Mouse (Mus musculus) CH12.LX (cell line): ENCODE data around the gene Nck2. TPM values are rescaled to one million over a fixed set of nuclear protein-coding genes. Genes with fewer than 3 reads are reported as not detected.

Source experiments
- DNase-seq: peaks from one replicate; pipeline ENCODE4 v3.0.0-alpha.2; 2013; ENCODE audit errors: extremely low read depth
- H3K27ac ChIP-seq: 2 replicates; pipeline ENCODE4 v1.5.1; 2012; ENCODE audit warnings: low read depth, mild to moderate bottlenecking, control low read depth, moderate library complexity; ENCODE audit not compliant: insufficient read depth
- H3K27me3 ChIP-seq: replicated peaks from 2 replicates; pipeline ENCODE3; 2012; ENCODE audit warnings: inconsistent platforms
- H3K36me3 ChIP-seq, 2 experiments: replicated peaks in 1 of 2; 2 replicates each; pipeline versions ENCODE3 to v1.6.1; 2012; ENCODE audit warnings: inconsistent platforms in 1 of 2, low read length in 1 of 2, mild to moderate bottlenecking in 1 of 2, mixed read lengths in 1 of 2, moderate library complexity in 1 of 2; ENCODE audit not compliant: control insufficient read depth in 1 of 2, insufficient read depth in 1 of 2
- H3K4me1 ChIP-seq, 2 experiments: 2 replicates each; pipeline ENCODE4 v1.6.1; 2012; ENCODE audit warnings: inconsistent platforms in 1 of 2, moderate library complexity in 1 of 2; ENCODE audit not compliant: insufficient read depth in 2 of 2, control insufficient read depth in 1 of 2
- H3K4me2 ChIP-seq: 2 replicates; pipeline ENCODE4 v1.6.1; 2012; ENCODE audit warnings: low read depth, mild to moderate bottlenecking, control low read depth; ENCODE audit not compliant: poor library complexity, insufficient read depth, severe bottlenecking
- H3K4me3 ChIP-seq, 3 experiments: fragments of 150-350 bp in 1 of 3; sonication (generic) in 1 of 3; replicated peaks in 1 of 3; 2 replicates each; pipeline versions ENCODE3 to v1.5.1; 2011 to 2012; ENCODE audit warnings: low read depth in 2 of 3, low read length in 2 of 3, mild to moderate bottlenecking in 2 of 3, moderate library complexity in 2 of 3, control low read depth in 1 of 3, improper control_type of control experiment in 1 of 3, inconsistent platforms in 1 of 3, mixed read lengths in 1 of 3; ENCODE audit not compliant: poor library complexity in 1 of 3
- H3K79me2 ChIP-seq: replicated peaks from 2 replicates; pipeline ENCODE4 v1.6.1; 2012; ENCODE audit warnings: mild to moderate bottlenecking, moderate library complexity; ENCODE audit not compliant: control insufficient read depth, poor library complexity, insufficient read depth, severe bottlenecking; ENCODE audit errors: extremely low read depth
- H3K9ac ChIP-seq: 2 replicates; pipeline ENCODE4 v1.6.1; 2012; ENCODE audit warnings: low read depth, mild to moderate bottlenecking, control low read depth, moderate library complexity; ENCODE audit not compliant: insufficient read depth
- H3K9me3 ChIP-seq: replicated peaks from 2 replicates; pipeline ENCODE3; 2012; ENCODE audit warnings: low read length, inconsistent platforms, mixed read lengths
- CHD1 ChIP-seq: IDR thresholded peaks from 2 replicates; pipeline ENCODE4 v1.6.1; 2012; ENCODE audit warnings: low read depth, low read length, improper control_type of control experiment, inconsistent platforms
- CHD2 ChIP-seq: IDR thresholded peaks from 2 replicates; pipeline ENCODE4 v1.6.1; 2011; ENCODE audit warnings: low read length, improper control_type of control experiment
- CTCF ChIP-seq, 2 experiments: IDR thresholded peaks in 1 of 2; conservative IDR thresholded peaks in 1 of 2; 2 replicates each; pipeline ENCODE4 v1.5.1; 2011 to 2012; ENCODE audit warnings: low read depth in 2 of 2, low read length in 2 of 2, improper control_type of control experiment in 1 of 2, inconsistent platforms in 1 of 2, mild to moderate bottlenecking in 1 of 2, moderate library complexity in 1 of 2
- EP300 ChIP-seq: IDR thresholded peaks from 2 replicates; pipeline ENCODE4 v1.6.1; 2011; ENCODE audit warnings: low read length, improper control_type of control experiment
- ETS1 ChIP-seq: conservative IDR thresholded peaks from 2 replicates; pipeline ENCODE4 v1.6.1; 2012; ENCODE audit warnings: low read depth, mild to moderate bottlenecking, inconsistent platforms, low read length, improper control_type of control experiment, moderate library complexity
- GABPA ChIP-seq: IDR thresholded peaks from 2 replicates; pipeline ENCODE4 v1.6.1; 2012; ENCODE audit warnings: low read depth, low read length, improper control_type of control experiment, inconsistent platforms; ENCODE audit not compliant: insufficient replicate concordance
- IRF4 ChIP-seq: IDR thresholded peaks from 2 replicates; pipeline ENCODE4 v1.6.1; 2014; ENCODE audit warnings: low read depth, mild to moderate bottlenecking, inconsistent platforms, low read length, improper control_type of control experiment
- MAFK ChIP-seq: IDR thresholded peaks from 2 replicates; pipeline ENCODE4 v1.6.1; 2011; ENCODE audit warnings: low read length, improper control_type of control experiment; ENCODE audit not compliant: insufficient replicate concordance
- MAX ChIP-seq: IDR thresholded peaks from 2 replicates; pipeline ENCODE4 v1.6.1; 2011; ENCODE audit warnings: low read length, improper control_type of control experiment
- MXI1 ChIP-seq: IDR thresholded peaks from 2 replicates; pipeline ENCODE4 v1.6.1; 2011; ENCODE audit warnings: mild to moderate bottlenecking, low read depth, low read length, improper control_type of control experiment
- MYC ChIP-seq: IDR thresholded peaks from 2 replicates; pipeline ENCODE4 v1.6.1; 2011; ENCODE audit warnings: low read depth, mild to moderate bottlenecking, improper control_type of control experiment, low read length
- NELFE ChIP-seq: IDR thresholded peaks from 2 replicates; pipeline ENCODE4 v1.6.1; 2011; ENCODE audit warnings: low read depth, low read length, improper control_type of control experiment
- NRF1 ChIP-seq: IDR thresholded peaks from 2 replicates; pipeline ENCODE4 v1.6.1; 2014; ENCODE audit warnings: low read depth, mild to moderate bottlenecking, inconsistent platforms, low read length, improper control_type of control experiment, moderate library complexity
- PAX5 ChIP-seq: IDR thresholded peaks from 2 replicates; pipeline ENCODE4 v1.6.1; 2012; ENCODE audit warnings: low read length, inconsistent platforms, mixed read lengths
- POLR2A ChIP-seq: IDR thresholded peaks from 2 replicates; pipeline ENCODE4 v1.6.1; 2011; ENCODE audit warnings: low read depth, mild to moderate bottlenecking, improper control_type of control experiment, low read length
- POLR2AphosphoS2 ChIP-seq: IDR thresholded peaks from 2 replicates; pipeline ENCODE4 v1.6.1; 2011; ENCODE audit warnings: low read depth, low read length, improper control_type of control experiment
- RAD21 ChIP-seq: IDR thresholded peaks from 2 replicates; pipeline ENCODE4 v1.6.1; 2011; ENCODE audit warnings: low read depth, mild to moderate bottlenecking, low read length, improper control_type of control experiment, moderate library complexity
- RCOR1 ChIP-seq: conservative IDR thresholded peaks from 2 replicates; pipeline ENCODE4 v1.6.1; 2012; ENCODE audit warnings: low read depth, mild to moderate bottlenecking, inconsistent platforms, low read length, improper control_type of control experiment
- SIN3A ChIP-seq: IDR thresholded peaks from 2 replicates; pipeline ENCODE4 v1.6.1; 2012; ENCODE audit warnings: low read length, improper control_type of control experiment, inconsistent platforms
- SMC3 ChIP-seq: IDR thresholded peaks from 2 replicates; pipeline ENCODE4 v1.6.1; 2011; ENCODE audit warnings: low read depth, low read length, improper control_type of control experiment
- TBP ChIP-seq: conservative IDR thresholded peaks from 2 replicates; pipeline ENCODE4 v1.6.1; 2011; ENCODE audit warnings: low read depth, low read length, improper control_type of control experiment
- TCF12 ChIP-seq: IDR thresholded peaks from 2 replicates; pipeline ENCODE4 v1.6.1; 2014; ENCODE audit warnings: low read depth, mild to moderate bottlenecking, inconsistent platforms, low read length, improper control_type of control experiment
- UBTF ChIP-seq: IDR thresholded peaks from 2 replicates; pipeline ENCODE4 v1.6.1; 2012; ENCODE audit warnings: low read depth, mild to moderate bottlenecking, inconsistent platforms, low read length, improper control_type of control experiment, moderate library complexity
- USF1 ChIP-seq: IDR thresholded peaks from 2 replicates; pipeline ENCODE4 v1.6.1; 2014; ENCODE audit warnings: low read depth, mild to moderate bottlenecking, inconsistent platforms, low read length, improper control_type of control experiment
- USF2 ChIP-seq: conservative IDR thresholded peaks from 2 replicates; pipeline ENCODE4 v1.6.1; 2011; ENCODE audit warnings: low read depth, low read length, improper control_type of control experiment
- ZC3H11A ChIP-seq: IDR thresholded peaks from 2 replicates; pipeline ENCODE4 v1.6.1; 2012; ENCODE audit warnings: low read depth, mild to moderate bottlenecking, inconsistent platforms, low read length, improper control_type of control experiment
- ZKSCAN1 ChIP-seq: IDR thresholded peaks from 2 replicates; pipeline ENCODE4 v1.6.1; 2012; ENCODE audit warnings: low read depth, inconsistent platforms, low read length, improper control_type of control experiment, borderline replicate concordance
- ZNF384 ChIP-seq: IDR thresholded peaks from 2 replicates; pipeline ENCODE4 v1.6.1; 2012; ENCODE audit warnings: low read depth, low read length, improper control_type of control experiment, inconsistent platforms
- dilution Hi-C: fragments of 300-500 bp; cut with MboI; formaldehyde crosslinking; loops from 2 replicates; pipeline ENCODE4 v1.14.3; 2020; ENCODE audit warnings: low sequenced_read_pairs; ENCODE audit not compliant: extremely low pct_unique_long_range_greater_than_20kb, extremely low pct_ligation_motif_present
- in situ Hi-C: fragments of 300-500 bp; cut with MboI; formaldehyde crosslinking; loops from 3 replicates; pipeline ENCODE4 v1.14.3; 2019; ENCODE audit warnings: low sequenced_read_pairs, low pct_ligation_motif_present, low pct_unique_long_range_greater_than_20kb, mixed read lengths
- polyA plus RNA-seq: library from polyadenylated mRNA; unstranded; fragments of >175 nt; gene quantifications from 2 replicates; pipeline ENCODE4 v1.2.1, GENCODE M21; 2012; ENCODE audit warnings: low read depth; ENCODE audit not compliant: insufficient read length
- total RNA-seq, 2 experiments: library from RNA; depleted of rRNA; stranded (reverse); fragments of 300-350 nt in 1 of 2; fragments of >200 nt in 1 of 2; gene quantifications; 2 replicates each; pipeline ENCODE4 v1.2.3; 2012 to 2014

The Nck2 gene
- total and polyA plus RNA-seq, 3 experiments: 4.4 to 7.6 (median 4.6) TPM

DNA sequence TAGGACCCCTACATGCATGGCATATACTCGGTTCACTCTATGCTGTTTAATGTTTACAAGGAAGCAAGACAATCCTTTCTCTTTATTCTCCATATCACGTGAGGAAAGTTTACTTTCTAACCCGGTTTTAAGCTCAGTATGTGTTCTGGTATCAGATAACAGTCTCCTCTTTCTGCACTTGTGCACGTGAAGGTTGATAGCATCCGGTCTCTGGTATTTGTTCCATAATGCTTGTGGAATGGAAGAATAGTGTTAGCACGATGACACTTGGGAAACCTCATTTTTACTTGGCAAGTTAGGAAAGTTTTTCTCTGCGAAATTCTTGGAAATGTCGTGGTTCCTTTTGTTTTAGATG is 58.4 kb downstream of the Nck2 start:
- H3K9me3 ChIP-seq: no peaks in the 10 kb centered on the region
- no peak overlapping the region for H3K4me3 ChIP-seq
- H3K36me3 ChIP-seq: no peaks in the 10 kb centered on the region
- no peak overlapping the region for H3K4me2 ChIP-seq
- H3K27me3 ChIP-seq: no peaks in the 10 kb centered on the region
- in situ Hi-C loops: no loop called here
- no peaks in the 10 kb centered on the region for H3K79me2 ChIP-seq
- TF ChIP-seq NELFE (no peak), RCOR1 (no peak), USF2 (no peak), IRF4 (no peak), TBP (no peak), CHD2 (no peak), MAFK (no peak), MAX (no peak), MYC (no peak), MXI1 (no peak), UBTF (no peak), NRF1 (no peak), ETS1 (no peak), POLR2A (no peak), POLR2AphosphoS2 (no peak), EP300 (no peak), CHD1 (no peak), USF1 (no peak)
- peaks cover 0 to 4% of the 10 kb centered on the region in 2 experiments; a peak in 1 of 4 replicates for H3K4me1 ChIP-seq
- dilution Hi-C loops: no loop called here
- DNase-seq: no peak
- H3K9ac ChIP-seq: no peak overlapping the region
- no peak overlapping the region for H3K27ac ChIP-seq

DNA sequence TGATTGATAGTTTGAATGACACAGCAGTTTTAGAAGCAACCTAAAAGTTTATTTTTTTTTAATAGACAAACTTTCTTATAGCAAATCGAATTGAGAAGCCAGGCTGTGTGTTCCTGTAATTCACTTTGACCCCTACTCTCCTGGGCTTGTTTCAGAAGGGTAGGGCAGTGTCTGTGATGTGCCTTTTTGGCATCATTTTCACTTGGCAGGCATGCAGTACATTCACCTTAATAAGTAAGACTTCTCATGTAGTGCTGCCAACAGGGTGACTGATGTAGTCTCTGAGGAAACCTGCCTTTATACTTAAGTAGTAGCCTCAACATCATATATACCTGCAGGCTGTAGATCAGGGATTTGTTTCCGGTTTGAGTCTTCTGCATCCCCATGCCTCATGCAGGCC is 58.9 kb downstream of the Nck2 start:
- no peak for DNase-seq
- no peaks in the 10 kb centered on the region for H3K79me2 ChIP-seq
- H3K9me3 ChIP-seq: no peaks in the 10 kb centered on the region
- H3K4me2 ChIP-seq: no peak overlapping the region
- H3K9ac ChIP-seq: no peak overlapping the region
- in situ Hi-C loops: no loop called here
- no peaks in the 10 kb centered on the region for H3K36me3 ChIP-seq
- H3K27me3 ChIP-seq: no peaks in the 10 kb centered on the region
- H3K4me3 ChIP-seq: no peak overlapping the region
- H3K27ac ChIP-seq: no peak overlapping the region
- no peak for TF ChIP-seq ZKSCAN1
- no peak for TF ChIP-seq RAD21
- no peak for TF ChIP-seq ZC3H11A
- TF ChIP-seq CTCF (conservative IDR thresholded peaks at IDR 0.05 in 1 of 2, IDR thresholded peaks at IDR 0.05 in 1 of 2; ENCODE audit: low read depth in 2 of 2, low read length in 2 of 2): no peak
- TF ChIP-seq CHD2: no peak
- no peak for TF ChIP-seq ZNF384
- no peak for TF ChIP-seq SIN3A
- TF ChIP-seq SMC3: no peak
- no peak for TF ChIP-seq GABPA
- no peak for TF ChIP-seq PAX5
- TF ChIP-seq ETS1: no peak
- TF ChIP-seq NELFE: no peak
- no peak for TF ChIP-seq MYC
- no peak for TF ChIP-seq RCOR1
- TF ChIP-seq TCF12: no peak
- peaks cover 0 to 4% of the 10 kb centered on the region in 2 experiments; a peak in 1 of 4 replicates for H3K4me1 ChIP-seq
- dilution Hi-C loops: no loop called here
